Mouse (Mus musculus): ENCODE data around the gene AC170998.1. TPM values are rescaled to one million over a fixed set of nuclear protein-coding genes. Genes with fewer than 3 reads are reported as not detected.

AC170998.1 gene
- polyA plus RNA-seq, 1 experiment from 2014 or later, result 1.7 TPM

- Histone ChIP-seq H3K4me2 (no peak overlapping the region), H3K4me1 (replicated peaks) (peaks cover 64% of the 10 kb centered on the region), H3K9me3 (no peaks in the 10 kb centered on the region), H3K27me3 (no peaks in the 10 kb centered on the region), H3K27ac (replicated peaks) (no peak overlapping the region), H3K36me3 (0 out of 2 replicates have a peak, but pooled peaks cover 4% of the 10 kb centered on the region), H3K4me3 (no peak overlapping the region), H3K9ac (no peak overlapping the region)
- 67% methylated on average over 4 of the region's 4 CpGs for WGBS
- ATAC-seq (ENCODE audit: low read depth), result no peak
Measured at GRCm38 (mm10) chr17:28694832-28695231, 31.1 kb upstream of the AC170998.1 start.

GRCm38 (mm10) chr17:28696641-28697040, 29.2 kb upstream of the AC170998.1 start:
- no peaks in the 10 kb centered on the region for H3K27me3 ChIP-seq
- 0 out of 2 replicates have a peak, but pooled peaks cover 4% of the 10 kb centered on the region for H3K36me3 ChIP-seq
- H3K9me3 ChIP-seq, result no peaks in the 10 kb centered on the region
- no peak overlapping the region for H3K27ac ChIP-seq (replicated peaks)
- ATAC-seq (ENCODE audit: low read depth), result no peak
- 54% methylated on average over 2 of the region's 2 CpGs for WGBS
- H3K4me3 ChIP-seq, result no peak overlapping the region
- H3K4me1 ChIP-seq (replicated peaks), result peaks cover 58% of the 10 kb centered on the region
- 0 out of 2 replicates have a peak overlapping the region, but pooled peaks have one; percentile 22 for H3K9ac ChIP-seq
- no peak overlapping the region for H3K4me2 ChIP-seq

- no peak for ATAC-seq (ENCODE audit: low read depth)
- no peak overlapping the region for H3K9ac ChIP-seq
- WGBS, result 77% methylated on average over 13 of the region's 13 CpGs
- H3K36me3 ChIP-seq, result 0 out of 2 replicates have a peak, but pooled peaks cover 4% of the 10 kb centered on the region
- H3K27ac ChIP-seq (replicated peaks), result no peak overlapping the region
- H3K27me3 ChIP-seq, result no peaks in the 10 kb centered on the region
- H3K4me2 ChIP-seq, result no peak overlapping the region
- H3K9me3 ChIP-seq, result no peaks in the 10 kb centered on the region
- H3K4me3 ChIP-seq, result no peak overlapping the region
- peaks cover 56% of the 10 kb centered on the region for H3K4me1 ChIP-seq (replicated peaks)
Measured at GRCm38 (mm10) chr17:28697290-28698195, 28.3 kb upstream of the AC170998.1 start.

- Histone ChIP-seq H3K4me1 (replicated peaks) (peaks cover 49% of the 10 kb centered on the region), H3K4me2 (no peak overlapping the region), H3K9me3 (no peaks in the 10 kb centered on the region), H3K36me3 (0 out of 2 replicates have a peak, but pooled peaks cover 4% of the 10 kb centered on the region), H3K4me3 (no peak overlapping the region), H3K9ac (no peak overlapping the region), H3K27me3 (no peaks in the 10 kb centered on the region), H3K27ac (replicated peaks) (no peak overlapping the region)
- 20% methylated on average over 4 of the region's 4 CpGs for WGBS
- no peak for ATAC-seq (ENCODE audit: low read depth)
Measured at GRCm38 (mm10) chr17:28698245-28698644, 27.6 kb upstream of the AC170998.1 start.

- 94% methylated on average over 2 of the region's 2 CpGs for WGBS
- Histone ChIP-seq H3K4me2 (no peak overlapping the region), H3K4me3 (no peak overlapping the region), H3K4me1 (replicated peaks) (peaks cover 45% of the 10 kb centered on the region), H3K9ac (no peak overlapping the region), H3K27ac (replicated peaks) (no peak overlapping the region), H3K36me3 (0 out of 2 replicates have a peak, but pooled peaks cover under 1% of the 10 kb centered on the region), H3K9me3 (no peaks in the 10 kb centered on the region), H3K27me3 (no peaks in the 10 kb centered on the region)
- no peak for ATAC-seq (ENCODE audit: low read depth)
Measured at GRCm38 (mm10) chr17:28698672-28699071, 27.2 kb upstream of the AC170998.1 start.

GRCm38 (mm10) chr17:28699789-28700188, 26.1 kb upstream of the AC170998.1 start:
- Histone ChIP-seq H3K4me3 (no peak overlapping the region), H3K9ac (no peak overlapping the region), H3K4me2 (no peak overlapping the region), H3K36me3 (no peaks in the 10 kb centered on the region), H3K4me1 (replicated peaks) (peaks cover 36% of the 10 kb centered on the region), H3K27me3 (no peaks in the 10 kb centered on the region), H3K27ac (replicated peaks) (no peak overlapping the region), H3K9me3 (no peaks in the 10 kb centered on the region)
- ATAC-seq (ENCODE audit: low read depth), result no peak
- WGBS, result 78% methylated on average over 7 of the region's 7 CpGs

- no peaks in the 10 kb centered on the region for H3K27me3 ChIP-seq
- 93% methylated on average over 4 of the region's 4 CpGs for WGBS
Measured at GRCm38 (mm10) chr17:28701171-28701570, 24.7 kb upstream of the AC170998.1 start.

GRCm38 (mm10) chr17:28701737-28702136, 24.1 kb upstream of the AC170998.1 start:
- no peak overlapping the region for H3K27ac ChIP-seq (replicated peaks)
- H3K4me1 ChIP-seq (replicated peaks), result peaks cover 20% of the 10 kb centered on the region
- no peaks in the 10 kb centered on the region for H3K27me3 ChIP-seq
- ATAC-seq (ENCODE audit: low read depth), result no peak
- H3K4me2 ChIP-seq, result no peak overlapping the region
- H3K4me3 ChIP-seq, result no peak overlapping the region
- H3K9me3 ChIP-seq, result no peaks in the 10 kb centered on the region
- no peak overlapping the region for H3K9ac ChIP-seq
- 92% methylated on average over 3 of the region's 3 CpGs for WGBS
- no peaks in the 10 kb centered on the region for H3K36me3 ChIP-seq

More at GRCm38 (mm10) chr17:28701171-28701570, 24.7 kb upstream of the AC170998.1 start:
- no peaks in the 10 kb centered on the region for H3K9me3 ChIP-seq
- no peak overlapping the region for H3K9ac ChIP-seq
- no peak overlapping the region for H3K4me3 ChIP-seq
- no peak for ATAC-seq (ENCODE audit: low read depth)
- H3K36me3 ChIP-seq, result no peaks in the 10 kb centered on the region
- H3K27ac ChIP-seq (replicated peaks), result no peak overlapping the region
- no peak overlapping the region for H3K4me2 ChIP-seq
- H3K4me1 ChIP-seq (replicated peaks), result peaks cover 24% of the 10 kb centered on the region

GRCm38 (mm10) chr17:28702646-28703045, 23.2 kb upstream of the AC170998.1 start:
- H3K4me3 ChIP-seq, result no peak overlapping the region
- H3K4me2 ChIP-seq, result no peak overlapping the region
- H3K9me3 ChIP-seq, result no peaks in the 10 kb centered on the region
- 83% methylated on average over 2 of the region's 2 CpGs for WGBS
- no peaks in the 10 kb centered on the region for H3K36me3 ChIP-seq
- H3K4me1 ChIP-seq (replicated peaks), result peaks cover 13% of the 10 kb centered on the region
- no peak overlapping the region for H3K27ac ChIP-seq (replicated peaks)
- no peak overlapping the region for H3K9ac ChIP-seq
- no peak for ATAC-seq (ENCODE audit: low read depth)
- H3K27me3 ChIP-seq, result no peaks in the 10 kb centered on the region

- Histone ChIP-seq H3K27ac (replicated peaks) (no peak overlapping the region), H3K9me3 (no peaks in the 10 kb centered on the region), H3K4me1 (replicated peaks) (peaks cover 16% of the 10 kb centered on the region), H3K9ac (no peak overlapping the region), H3K27me3 (no peaks in the 10 kb centered on the region), H3K36me3 (no peaks in the 10 kb centered on the region), H3K4me2 (no peak overlapping the region), H3K4me3 (no peak overlapping the region)
- no peak for ATAC-seq (ENCODE audit: low read depth)
- WGBS, result 52% methylated on average over 1 of the region's 1 CpGs
Measured at GRCm38 (mm10) chr17:28706697-28707096, 19.2 kb upstream of the AC170998.1 start.

- no peak overlapping the region for H3K4me3 ChIP-seq
- ATAC-seq (ENCODE audit: low read depth), result no peak
- no peak overlapping the region for H3K9ac ChIP-seq
- H3K9me3 ChIP-seq, result no peaks in the 10 kb centered on the region
- 88% methylated on average over 3 of the region's 3 CpGs for WGBS
- no peaks in the 10 kb centered on the region for H3K27me3 ChIP-seq
- no peak overlapping the region for H3K4me2 ChIP-seq
- no peak overlapping the region for H3K27ac ChIP-seq (replicated peaks)
- peaks cover 16% of the 10 kb centered on the region for H3K4me1 ChIP-seq (replicated peaks)
- H3K36me3 ChIP-seq, result no peaks in the 10 kb centered on the region
Measured at GRCm38 (mm10) chr17:28707136-28707627, 18.7 kb upstream of the AC170998.1 start.

GRCm38 (mm10) chr17:28707816-28708215, 18.1 kb upstream of the AC170998.1 start:
- H3K36me3 ChIP-seq, result no peaks in the 10 kb centered on the region
- no peak overlapping the region for H3K27ac ChIP-seq (replicated peaks)
- no peak overlapping the region for H3K9ac ChIP-seq
- no peaks in the 10 kb centered on the region for H3K9me3 ChIP-seq
- ATAC-seq (ENCODE audit: low read depth), result no peak
- no peak overlapping the region for H3K4me3 ChIP-seq
- peaks cover 16% of the 10 kb centered on the region for H3K4me1 ChIP-seq (replicated peaks)
- no peak overlapping the region for H3K4me2 ChIP-seq
- 93% methylated on average over 2 of the region's 2 CpGs for WGBS
- H3K27me3 ChIP-seq, result no peaks in the 10 kb centered on the region

Measured in neural tube, embryonic 13.5 days (tissue).